Mouse (Mus musculus) left cerebral cortex, adult 18-20 months (tissue): ENCODE results near the gene Wfdc1. TPM values are rescaled to one million over a fixed set of nuclear protein-coding genes. Genes with fewer than 3 reads are reported as not detected.
A peak's percentile ranks its signal among the peaks of the same experiment; 100 is the strongest.

ENCODE experiments used
- DNase-seq, 2 experiments: peaks; one replicate each; pipeline ENCODE4 v3.0.0; 2021 to 2022; ENCODE audit warnings: low spot score in 2 of 2, mixed read lengths in 1 of 2
- total RNA-seq, 2 experiments: library from RNA; stranded (reverse); gene quantifications; 2 replicates each; pipeline ENCODE4 v1.2.3; 2021

Wfdc1 gene
- total RNA-seq, 2 experiments from 2014 or later, result 8.3 to 10.0 TPM

DNA sequence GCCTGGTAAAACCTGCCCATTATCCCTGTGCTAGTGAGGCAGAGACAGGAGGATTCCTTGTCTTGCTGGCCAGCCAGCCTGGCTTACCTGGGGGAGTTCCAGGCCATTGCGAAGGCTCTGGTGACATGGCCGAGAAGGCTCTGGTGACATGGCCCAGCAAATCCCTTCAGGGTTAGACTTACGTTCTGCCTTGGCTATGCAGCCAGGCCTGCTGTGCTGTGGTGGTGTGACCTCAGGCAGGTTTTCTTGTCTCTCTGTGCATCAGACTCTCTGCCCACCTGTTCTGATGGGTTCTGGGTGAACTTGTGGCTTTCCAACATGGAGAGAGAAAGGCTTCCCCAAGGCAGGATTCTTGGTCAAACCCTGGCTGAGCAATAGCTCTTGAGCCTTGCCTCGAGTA is 28.8 kb upstream of the Wfdc1 start:
- DNase-seq, result no peak

GRCm38 (mm10) chr8:119638261-119638660 is 27.9 kb upstream of the Wfdc1 start:
- DNase-seq, result no peak

- no peak for DNase-seq
Observed at GRCm38 (mm10) chr8:119639798-119640197, 26.4 kb upstream of the Wfdc1 start.

DNA sequence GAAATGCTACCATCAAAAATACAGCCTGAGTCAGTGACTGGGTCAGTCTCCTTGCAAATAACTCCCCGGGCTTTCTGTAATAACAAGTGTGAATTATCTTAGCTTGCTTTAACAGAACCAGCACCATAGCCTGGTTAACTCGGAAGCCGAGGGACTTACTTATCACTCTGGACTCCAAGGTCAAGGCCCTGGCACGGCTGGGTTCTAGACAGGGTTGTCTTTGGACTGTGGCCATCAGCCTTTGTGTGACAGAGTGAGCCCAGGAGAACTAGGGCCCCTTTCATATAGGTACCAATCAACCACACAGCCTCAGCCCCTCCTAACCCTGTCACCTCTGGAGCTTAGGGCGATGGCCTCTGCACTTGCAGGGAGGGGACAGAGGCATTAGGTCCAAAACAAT is 25.1 kb upstream of the Wfdc1 start:
- DNase-seq, result no peak

GRCm38 (mm10) chr8:119642960-119643359 is 23.2 kb upstream of the Wfdc1 start:
- no peak for DNase-seq

- DNase-seq, result no peak
Observed at GRCm38 (mm10) chr8:119644429-119644960, 21.7 kb upstream of the Wfdc1 start.

- no peak for DNase-seq
Observed at GRCm38 (mm10) chr8:119644981-119645597, 21.1 kb upstream of the Wfdc1 start.

DNA sequence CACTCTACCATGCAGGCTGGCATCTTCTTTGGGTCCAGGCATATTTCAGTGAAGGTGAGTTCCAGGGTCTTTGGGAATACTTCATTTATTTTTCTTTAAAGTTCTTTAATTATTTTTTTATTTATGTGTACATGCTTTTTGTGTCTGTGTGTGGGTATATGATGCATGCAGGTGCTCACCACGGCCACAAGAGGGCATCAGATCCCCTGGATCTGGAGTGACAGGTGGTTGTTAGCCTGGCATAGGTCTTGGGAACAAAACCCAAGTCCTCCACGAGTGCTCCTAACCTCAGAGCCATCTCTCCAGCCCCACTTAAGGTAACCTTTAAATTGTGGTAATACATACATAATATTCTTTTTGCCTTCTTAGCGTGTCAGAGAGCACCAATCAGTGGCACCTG is 20.0 kb upstream of the Wfdc1 start:
- DNase-seq, result no peak

GRCm38 (mm10) chr8:119646846-119647245 is 19.3 kb upstream of the Wfdc1 start:
- no peak for DNase-seq

DNA sequence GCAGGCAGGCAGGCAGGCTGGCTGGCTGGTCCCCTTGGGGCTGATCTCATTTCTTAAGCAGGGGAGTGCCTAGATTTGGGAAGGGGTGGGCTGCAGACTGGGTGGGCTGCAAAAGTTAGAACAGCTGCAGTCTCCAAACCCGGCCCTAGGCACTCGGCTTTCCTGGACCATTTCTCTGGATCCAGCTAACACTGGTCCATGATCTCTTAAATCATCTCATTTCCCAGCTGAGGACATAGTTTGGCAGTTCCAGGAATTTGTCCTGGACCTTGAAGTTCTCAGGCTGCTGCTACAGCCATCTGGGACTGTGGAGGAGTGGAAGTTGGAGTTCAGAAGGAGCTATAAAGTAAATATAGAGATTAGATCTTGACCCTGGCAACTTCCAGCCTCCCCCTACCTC is 14.8 kb upstream of the Wfdc1 start:
- DNase-seq, result no peak

GRCm38 (mm10) chr8:119656709-119657464 is 9.3 kb upstream of the Wfdc1 start:
- no peak for DNase-seq

- DNase-seq, result peak in 1 of 2 experiments; percentile 4
Observed at GRCm38 (mm10) chr8:119661081-119661480, 5.1 kb upstream of the Wfdc1 start.

DNA sequence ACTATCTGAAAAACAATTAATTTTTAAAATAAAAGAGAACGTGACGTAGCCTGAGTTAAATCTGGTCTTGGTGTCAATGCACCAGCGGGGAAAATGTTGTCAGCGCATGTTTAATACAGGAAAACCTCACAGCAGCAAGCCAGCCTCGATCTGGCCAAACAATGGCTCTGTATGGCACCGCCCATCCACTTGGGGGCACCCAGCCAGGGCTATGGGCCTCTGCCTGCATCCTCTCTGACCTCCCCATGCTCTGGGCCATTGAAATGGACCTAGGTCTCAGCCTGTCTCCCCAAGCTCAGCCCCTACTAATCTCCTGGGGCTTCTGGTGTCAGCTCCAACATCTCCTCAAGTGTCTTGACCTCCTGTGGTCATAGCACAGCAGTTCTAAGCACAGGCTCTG is 4.3 kb upstream of the Wfdc1 start:
- DNase-seq, result no peak

- no peak for DNase-seq
Observed at GRCm38 (mm10) chr8:119663440-119663839, 2.7 kb upstream of the Wfdc1 start.

GRCm38 (mm10) chr8:119665270-119665669 is 895 bp upstream of the Wfdc1 start:
- no peak for DNase-seq

DNA sequence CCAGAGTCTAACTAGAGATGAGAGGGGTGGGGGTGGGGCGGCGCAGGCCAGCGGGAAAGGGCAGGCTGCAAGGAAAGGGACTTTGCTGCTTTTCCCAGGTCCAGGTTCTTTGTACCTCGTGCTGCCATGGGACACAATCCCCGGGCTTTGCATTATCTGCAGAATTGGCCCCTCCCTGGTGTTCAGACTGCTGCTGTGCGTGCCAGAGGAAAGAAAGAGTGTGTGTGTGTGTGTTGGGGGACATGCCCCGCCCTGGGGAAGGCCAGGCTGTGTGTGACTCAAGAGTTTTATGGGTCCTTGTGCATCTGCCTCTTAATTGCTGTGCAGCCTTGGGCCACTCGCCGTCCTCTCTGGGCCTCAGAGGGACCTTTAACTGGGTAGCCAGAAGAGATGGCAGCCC is 2.3 kb downstream of the Wfdc1 start:
- no peak for DNase-seq

DNA sequence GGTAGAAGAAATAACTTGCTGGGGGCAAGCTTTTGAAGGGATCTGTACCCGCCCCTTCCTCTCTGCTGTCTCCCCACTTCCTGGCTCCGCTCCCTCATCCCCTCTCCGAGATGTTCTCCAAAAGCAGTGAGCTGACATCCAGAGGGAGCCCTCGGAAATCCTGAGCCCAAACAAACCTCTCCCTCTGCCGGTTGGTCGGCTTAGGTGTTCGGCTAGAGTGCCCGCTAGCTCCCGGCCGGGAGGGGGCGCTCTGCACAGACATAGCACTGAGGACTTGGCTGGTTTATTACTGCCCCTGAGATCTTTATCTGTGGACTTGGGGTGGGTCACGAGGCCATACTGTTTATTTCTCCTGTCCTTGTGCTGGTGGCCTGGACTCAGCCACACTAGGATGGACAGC is 3.1 kb downstream of the Wfdc1 start:
- DNase-seq, result no peak

GRCm38 (mm10) chr8:119670419-119671091 is 4.4 kb downstream of the Wfdc1 start:
- DNase-seq, result no peak

DNA sequence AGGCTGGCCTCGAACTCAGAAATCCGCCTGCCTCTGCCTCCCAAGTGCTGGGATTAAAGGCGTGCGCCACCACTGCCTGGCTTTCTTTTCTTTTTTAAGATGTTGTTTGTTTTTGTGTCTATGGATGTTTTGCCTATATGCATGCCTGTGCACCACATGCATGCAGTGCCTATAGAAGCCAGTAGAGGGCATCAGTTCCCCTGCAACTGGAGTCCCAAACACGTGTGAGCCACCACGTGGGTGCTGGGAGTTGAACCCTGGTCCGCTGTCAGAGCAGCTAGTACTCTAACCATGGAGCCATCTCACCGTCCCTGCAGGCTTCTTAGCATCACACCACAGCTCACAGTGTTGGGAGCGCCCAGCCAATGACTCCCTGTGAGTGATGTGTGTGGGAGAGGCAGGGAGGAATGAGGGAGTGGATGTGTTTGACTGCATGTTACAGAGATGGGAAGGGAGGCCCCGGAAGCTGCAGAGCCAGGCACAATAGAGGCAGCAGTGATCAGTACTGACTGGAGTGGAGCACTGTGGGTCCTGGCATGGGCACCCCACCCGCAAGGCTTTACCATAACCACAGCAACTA is 7.9 kb downstream of the Wfdc1 start:
- no peak for DNase-seq

- DNase-seq, result no peak
Observed at GRCm38 (mm10) chr8:119675457-119675856, 9.3 kb downstream of the Wfdc1 start.

GRCm38 (mm10) chr8:119676389-119676788 is 10.2 kb downstream of the Wfdc1 start:
- DNase-seq, result peak; percentile 89 to 94
